Mouse (Mus musculus): ENCODE measurements around the gene Jarid2. TPM values are rescaled to one million over a fixed set of nuclear protein-coding genes. Genes with fewer than 3 reads are reported as not detected.
"Not testable (repeated sequence)": the region's sequence is repeated elsewhere in the genome, so short reads cannot be mapped to it uniquely, and the experiment has no call there.

Gene Jarid2
- polyA plus RNA-seq, 1 experiment from 2014 or later = 10.0 TPM

GRCm38 (mm10) chr13:44711882-44712281 lies 17.4 kb upstream of the Jarid2 start:
- H3K4me3 ChIP-seq (ENCODE audit: low read depth, low read length) = no peak overlapping the region
- TF ChIP-seq EP300 (IDR thresholded peaks at IDR 0.05) = no peak
- TF ChIP-seq CTCF (IDR thresholded peaks at IDR 0.05) = no peak
- H3K36me3 ChIP-seq (ENCODE audit: insufficient read depth, low read length) = no peaks in the 10 kb centered on the region
- ATAC-seq (no peak), DNase-seq (ENCODE audit: low spot score) (no peak)
- H3K9ac ChIP-seq (replicated peaks; ENCODE audit: low read depth) = no peak overlapping the region
- H3K9me3 ChIP-seq (ENCODE audit: low read length) = no peaks in the 10 kb centered on the region
- H3K4me1 ChIP-seq (ENCODE audit: insufficient read depth, low read depth, low read length) = no peaks in the 10 kb centered on the region
- WGBS = 39% methylated on average over 1 of the region's 1 CpGs
- H3K27ac ChIP-seq (ENCODE audit: low read length) = no peak overlapping the region
- H3K27me3 ChIP-seq (replicated peaks; ENCODE audit: insufficient read depth, low read length) = no peaks in the 10 kb centered on the region
- H3K4me2 ChIP-seq (replicated peaks; ENCODE audit: low read depth, low read length) = no peak overlapping the region

GRCm38 (mm10) chr13:44715187-44715885 lies 13.9 kb upstream of the Jarid2 start:
- no peak overlapping the region for H3K4me3 ChIP-seq (ENCODE audit: low read depth, low read length)
- DNase-seq (ENCODE audit: low spot score) (no peak), ATAC-seq (no peak)
- no peak overlapping the region for H3K9ac ChIP-seq (replicated peaks; ENCODE audit: low read depth)
- H3K27me3 ChIP-seq (replicated peaks; ENCODE audit: insufficient read depth, low read length) = no peaks in the 10 kb centered on the region
- H3K36me3 ChIP-seq (ENCODE audit: insufficient read depth, low read length) = no peaks in the 10 kb centered on the region
- H3K4me1 ChIP-seq (ENCODE audit: insufficient read depth, low read depth, low read length) = no peaks in the 10 kb centered on the region
- 57% methylated on average over 10 of the region's 10 CpGs for WGBS
- H3K9me3 ChIP-seq (ENCODE audit: low read length) = no peaks in the 10 kb centered on the region
- TF ChIP-seq EP300 (IDR thresholded peaks at IDR 0.05) (no peak), CTCF (IDR thresholded peaks at IDR 0.05) (no peak)
- no peak overlapping the region for H3K27ac ChIP-seq (ENCODE audit: low read length)
- H3K4me2 ChIP-seq (replicated peaks; ENCODE audit: low read depth, low read length) = no peak overlapping the region

GRCm38 (mm10) chr13:44717838-44718237 lies 11.4 kb upstream of the Jarid2 start:
- no peaks in the 10 kb centered on the region for H3K27me3 ChIP-seq (replicated peaks; ENCODE audit: insufficient read depth, low read length)
- no peak overlapping the region for H3K4me2 ChIP-seq (replicated peaks; ENCODE audit: low read depth, low read length)
- WGBS = 93% methylated on average over 9 of the region's 9 CpGs
- TF ChIP-seq CTCF (IDR thresholded peaks at IDR 0.05) (no peak), EP300 (IDR thresholded peaks at IDR 0.05) (no peak)
- no peaks in the 10 kb centered on the region for H3K36me3 ChIP-seq (ENCODE audit: insufficient read depth, low read length)
- H3K27ac ChIP-seq (ENCODE audit: low read length) = no peak overlapping the region
- no peaks in the 10 kb centered on the region for H3K4me1 ChIP-seq (ENCODE audit: insufficient read depth, low read depth, low read length)
- no peak overlapping the region for H3K9ac ChIP-seq (replicated peaks; ENCODE audit: low read depth)
- DNase-seq (ENCODE audit: low spot score) = no peak
- H3K4me3 ChIP-seq (ENCODE audit: low read depth, low read length) = no peak overlapping the region
- no peak for ATAC-seq
- H3K9me3 ChIP-seq (ENCODE audit: low read length) = no peaks in the 10 kb centered on the region

- H3K4me2 ChIP-seq (replicated peaks; ENCODE audit: low read depth, low read length); DNase-seq (ENCODE audit: low spot score); ATAC-seq; H3K9me3 ChIP-seq (ENCODE audit: low read length); H3K4me1 ChIP-seq (ENCODE audit: insufficient read depth, low read depth, low read length); H3K27ac ChIP-seq (ENCODE audit: low read length); H3K27me3 ChIP-seq (replicated peaks; ENCODE audit: insufficient read depth, low read length); H3K9ac ChIP-seq (replicated peaks; ENCODE audit: low read depth); H3K36me3 ChIP-seq (ENCODE audit: insufficient read depth, low read length); H3K4me3 ChIP-seq (ENCODE audit: low read depth, low read length): not testable (repeated sequence)
- 91% methylated on average over 5 of the region's 5 CpGs for WGBS
Measured at GRCm38 (mm10) chr13:44718465-44718864, 10.8 kb upstream of the Jarid2 start.

- H3K27me3 ChIP-seq (replicated peaks; ENCODE audit: insufficient read depth, low read length) = no peaks in the 10 kb centered on the region
- no peaks in the 10 kb centered on the region for H3K36me3 ChIP-seq (ENCODE audit: insufficient read depth, low read length)
- no peaks in the 10 kb centered on the region for H3K4me1 ChIP-seq (ENCODE audit: insufficient read depth, low read depth, low read length)
- H3K9ac ChIP-seq (replicated peaks; ENCODE audit: low read depth) = no peak overlapping the region
- no peak for DNase-seq (ENCODE audit: low spot score)
- no peak for ATAC-seq
- 82% methylated on average over 1 of the region's 1 CpGs for WGBS
- H3K4me2 ChIP-seq (replicated peaks; ENCODE audit: low read depth, low read length) = no peak overlapping the region
- TF ChIP-seq EP300 (IDR thresholded peaks at IDR 0.05) (no peak), CTCF (IDR thresholded peaks at IDR 0.05) (no peak)
- no peaks in the 10 kb centered on the region for H3K9me3 ChIP-seq (ENCODE audit: low read length)
- H3K4me3 ChIP-seq (ENCODE audit: low read depth, low read length) = no peak overlapping the region
- H3K27ac ChIP-seq (ENCODE audit: low read length) = no peak overlapping the region
Measured at GRCm38 (mm10) chr13:44720094-44720493, 9.2 kb upstream of the Jarid2 start.

- ATAC-seq (no peak), DNase-seq (ENCODE audit: low spot score) (no peak)
- no peak for TF ChIP-seq EP300 (IDR thresholded peaks at IDR 0.05)
- no peak for TF ChIP-seq CTCF (IDR thresholded peaks at IDR 0.05)
- Histone ChIP-seq H3K27me3 (replicated peaks; ENCODE audit: insufficient read depth, low read length) (no peaks in the 10 kb centered on the region), H3K27ac (ENCODE audit: low read length) (no peak overlapping the region), H3K4me2 (replicated peaks; ENCODE audit: low read depth, low read length) (no peak overlapping the region), H3K9me3 (ENCODE audit: low read length) (no peaks in the 10 kb centered on the region), H3K9ac (replicated peaks; ENCODE audit: low read depth) (no peak overlapping the region), H3K4me1 (ENCODE audit: insufficient read depth, low read depth, low read length) (no peaks in the 10 kb centered on the region), H3K36me3 (ENCODE audit: insufficient read depth, low read length) (no peaks in the 10 kb centered on the region), H3K4me3 (ENCODE audit: low read depth, low read length) (no peak overlapping the region)
- 66% methylated on average over 5 of the region's 5 CpGs for WGBS
Measured at GRCm38 (mm10) chr13:44721891-44722547, 7.3 kb upstream of the Jarid2 start.

GRCm38 (mm10) chr13:44723522-44723921 lies 5.8 kb upstream of the Jarid2 start:
- not testable (repeated sequence) for H3K4me1 ChIP-seq (ENCODE audit: insufficient read depth, low read depth, low read length); ATAC-seq; H3K27ac ChIP-seq (ENCODE audit: low read length); H3K4me3 ChIP-seq (ENCODE audit: low read depth, low read length); H3K9me3 ChIP-seq (ENCODE audit: low read length); DNase-seq (ENCODE audit: low spot score); H3K9ac ChIP-seq (replicated peaks; ENCODE audit: low read depth); H3K36me3 ChIP-seq (ENCODE audit: insufficient read depth, low read length); H3K27me3 ChIP-seq (replicated peaks; ENCODE audit: insufficient read depth, low read length); H3K4me2 ChIP-seq (replicated peaks; ENCODE audit: low read depth, low read length)
- WGBS = 86% methylated on average over 9 of the region's 9 CpGs

Data from lung, postnatal 0 days (tissue).